Mouse (Mus musculus): Measurements from ENCODE around the gene Tpmt. TPM values are rescaled to one million over a fixed set of nuclear protein-coding genes. Genes with fewer than 3 reads are reported as not detected.

The Tpmt gene
- total RNA-seq, 1 experiment from 2014 or later: 13.8 TPM

DNA sequence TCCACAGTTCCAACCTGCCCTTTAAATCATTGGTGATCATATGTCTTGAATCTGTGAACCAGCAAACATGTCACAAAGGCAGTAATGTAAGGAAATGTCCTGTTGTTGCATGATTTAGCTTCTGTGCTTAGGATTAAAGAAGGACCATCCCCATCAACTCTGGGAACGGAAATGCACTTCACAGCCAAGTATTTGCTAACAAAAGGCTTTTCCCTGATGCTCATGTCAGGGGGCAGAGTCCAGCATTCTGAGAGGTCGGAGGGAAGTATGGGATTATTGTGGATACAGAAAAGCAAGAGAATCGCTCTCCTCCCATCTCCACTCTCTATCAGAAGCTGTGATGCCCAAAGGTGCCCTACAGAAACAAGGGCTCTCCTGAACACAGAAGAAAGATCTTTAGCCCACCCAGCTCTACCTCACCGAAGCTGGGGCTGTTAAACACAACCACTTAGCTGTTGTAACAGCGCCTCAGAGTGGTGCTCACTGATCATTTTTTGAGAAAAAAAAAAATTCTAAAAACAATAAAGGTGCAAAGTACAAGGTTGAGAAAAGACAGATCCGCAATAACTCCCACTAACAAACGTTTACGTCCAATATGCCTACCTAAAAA is 2.4 kb downstream of the Tpmt start:
- no peak for DNase-seq

DNA sequence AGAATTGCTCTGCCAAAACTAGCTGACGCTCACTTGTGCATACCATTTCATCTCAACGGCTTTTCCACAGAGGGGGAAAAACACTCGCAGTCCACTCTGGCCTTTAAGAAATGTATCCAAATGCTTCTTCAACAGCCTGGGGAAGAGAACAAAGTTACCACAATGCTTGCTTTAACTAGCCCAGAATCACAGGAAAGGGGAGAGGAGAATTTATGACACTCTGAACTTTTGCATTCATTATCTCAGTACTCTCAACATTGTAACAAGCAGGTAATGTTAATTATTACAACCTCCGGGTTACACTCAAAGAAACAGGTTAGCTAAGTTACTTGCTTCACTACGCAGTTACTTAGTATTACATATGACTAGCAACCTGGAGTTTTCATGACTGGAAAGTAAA is 4.5 kb downstream of the Tpmt start:
- DNase-seq: no peak

DNA sequence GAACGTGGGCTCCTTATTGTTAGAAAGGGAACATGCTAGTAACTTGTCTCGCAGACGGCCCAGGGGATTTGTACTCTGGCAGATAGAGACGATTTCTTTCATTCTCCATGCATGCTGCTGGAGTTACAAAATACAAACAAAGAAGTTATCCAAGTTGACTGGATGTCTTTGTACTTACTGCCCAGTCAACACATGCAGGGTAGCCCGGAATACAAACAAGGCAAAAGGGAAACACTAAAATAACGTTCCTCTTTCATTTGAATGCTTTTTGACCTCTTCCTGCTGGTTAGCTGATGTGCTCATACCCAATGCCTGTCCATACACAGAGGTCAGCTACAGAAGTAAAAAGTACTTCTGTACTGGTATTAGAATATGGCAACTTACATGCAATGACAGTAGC is 6.6 kb downstream of the Tpmt start:
- DNase-seq: no peak

DNA sequence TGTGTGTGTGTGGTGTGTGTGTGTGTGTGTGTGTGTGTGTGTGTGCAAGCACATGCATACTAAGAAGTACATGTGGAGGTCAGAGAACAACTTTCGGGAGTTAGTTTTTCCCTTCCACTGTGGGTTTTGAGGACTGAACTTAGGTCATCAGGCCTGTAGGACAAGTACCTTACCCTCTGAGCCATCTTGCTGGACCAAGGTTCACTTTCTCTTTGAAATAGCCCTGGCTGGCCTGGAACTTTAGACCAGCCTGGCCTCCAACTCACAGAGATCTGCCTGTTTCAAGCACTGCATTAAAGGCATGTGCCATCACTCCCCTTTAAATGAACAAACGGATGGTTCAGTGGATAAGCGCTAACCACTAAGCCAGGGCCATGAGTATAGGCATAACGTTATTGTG is 10.9 kb downstream of the Tpmt start:
- no peak for DNase-seq

DNA sequence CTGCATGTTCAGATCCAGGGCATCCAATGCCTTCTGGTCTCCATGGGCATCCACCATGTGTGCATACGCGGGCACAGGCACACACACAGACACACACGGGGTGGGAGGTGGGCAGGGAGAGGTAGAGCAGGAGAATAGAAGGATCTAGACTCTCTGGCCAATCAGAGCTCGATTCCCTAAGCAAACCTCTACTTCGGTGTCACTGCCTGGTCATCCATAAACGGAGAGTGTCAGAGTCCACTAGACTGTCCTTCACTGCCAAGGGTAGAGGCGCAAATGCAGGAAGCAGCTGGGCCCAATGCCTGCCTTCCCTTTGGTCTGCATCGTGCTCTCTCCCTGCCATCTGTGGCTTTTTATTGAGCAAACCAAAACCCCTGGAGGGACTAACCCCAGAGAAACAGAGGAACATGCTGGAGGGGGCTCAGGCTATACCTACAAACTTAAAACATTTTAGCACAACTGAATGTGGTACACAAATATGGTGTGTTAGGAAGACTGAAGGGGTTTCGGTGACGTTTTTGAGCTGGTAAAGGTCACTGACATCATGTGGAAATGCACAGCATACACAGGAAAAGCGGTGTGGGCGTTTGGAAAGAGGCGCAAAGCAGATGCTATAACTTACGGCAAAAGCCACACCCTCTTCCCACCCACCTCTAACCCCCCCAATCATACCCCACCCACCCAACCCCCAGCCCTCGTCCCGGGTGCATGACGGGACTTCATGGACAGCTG is 14.0 kb downstream of the Tpmt start:
- no peak for DNase-seq

DNA sequence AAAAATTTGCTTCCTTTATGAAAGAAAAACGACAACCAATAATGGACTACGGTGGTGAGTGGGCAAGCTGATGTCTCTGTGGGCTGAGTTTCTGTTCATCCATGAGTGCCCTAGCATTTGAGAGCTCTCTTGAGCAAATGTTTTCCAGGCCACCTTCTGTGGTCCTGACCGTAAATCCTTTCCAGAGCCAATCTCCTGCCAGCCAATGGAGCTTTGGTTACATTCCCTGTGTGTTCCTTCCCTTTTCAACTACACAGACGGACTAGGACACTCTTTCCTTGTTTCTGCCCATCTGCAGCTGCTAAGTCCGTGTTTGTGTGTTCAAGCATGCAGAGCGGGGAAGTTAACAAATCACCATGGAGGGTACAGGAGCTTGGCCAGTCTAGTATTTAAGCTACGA is 23.7 kb downstream of the Tpmt start:
- DNase-seq: no peak

DNA sequence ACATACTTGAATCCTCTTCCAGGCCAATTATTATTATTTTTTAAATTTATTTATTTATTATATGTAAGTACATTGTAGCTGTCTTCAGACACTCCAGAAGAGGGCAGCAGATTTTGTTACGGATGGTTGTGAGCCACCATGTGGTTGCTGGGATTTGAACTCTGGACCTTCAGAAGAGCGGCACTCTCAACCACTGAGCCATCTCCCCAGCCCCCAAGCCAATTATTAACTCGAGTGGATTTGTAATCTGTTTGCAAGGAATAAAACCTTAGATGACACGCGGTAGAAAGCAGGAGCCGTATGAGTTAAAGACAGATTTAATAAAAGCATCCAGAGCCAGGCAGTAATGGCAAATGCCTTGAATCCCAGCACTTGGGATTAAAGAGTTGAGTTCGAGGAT is 24.8 kb downstream of the Tpmt start:
- DNase-seq: no peak

DNA sequence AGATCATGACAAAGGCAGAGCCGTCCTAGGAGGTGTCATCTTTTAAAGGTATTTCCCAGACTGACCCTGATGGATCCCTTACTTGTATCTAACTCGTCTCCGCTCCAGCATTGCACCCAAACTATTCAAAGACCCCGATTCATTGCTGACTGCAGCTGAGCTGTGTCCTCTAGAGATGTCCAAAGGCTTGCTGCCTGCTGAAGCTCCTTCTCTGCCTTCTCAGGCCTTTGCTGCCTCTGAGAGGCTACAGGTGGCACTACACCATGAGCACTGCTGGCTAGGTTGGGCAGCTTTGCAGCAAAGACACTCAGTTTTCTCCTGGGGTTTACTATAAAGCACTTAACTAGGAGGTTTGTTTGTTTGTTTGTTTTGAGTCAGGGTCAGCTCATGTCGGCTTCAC is 27.3 kb downstream of the Tpmt start:
- peak; percentile 73 for DNase-seq

DNA sequence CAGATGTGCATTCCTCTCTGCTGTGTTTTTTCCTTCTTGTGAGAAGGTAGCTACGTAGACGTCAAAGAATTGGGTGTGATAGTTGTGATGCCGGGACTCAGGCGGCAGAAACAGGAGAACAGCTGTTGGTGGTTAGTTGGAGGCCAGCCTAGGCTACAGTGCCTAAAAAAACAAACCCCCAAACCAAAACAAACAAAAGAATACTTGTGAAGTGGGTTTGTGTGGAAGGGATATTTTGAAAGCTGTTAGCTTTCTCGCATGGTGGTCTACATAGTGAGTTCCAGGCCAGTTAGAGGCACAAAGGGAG is 29.4 kb downstream of the Tpmt start:
- DNase-seq: no peak

DNA sequence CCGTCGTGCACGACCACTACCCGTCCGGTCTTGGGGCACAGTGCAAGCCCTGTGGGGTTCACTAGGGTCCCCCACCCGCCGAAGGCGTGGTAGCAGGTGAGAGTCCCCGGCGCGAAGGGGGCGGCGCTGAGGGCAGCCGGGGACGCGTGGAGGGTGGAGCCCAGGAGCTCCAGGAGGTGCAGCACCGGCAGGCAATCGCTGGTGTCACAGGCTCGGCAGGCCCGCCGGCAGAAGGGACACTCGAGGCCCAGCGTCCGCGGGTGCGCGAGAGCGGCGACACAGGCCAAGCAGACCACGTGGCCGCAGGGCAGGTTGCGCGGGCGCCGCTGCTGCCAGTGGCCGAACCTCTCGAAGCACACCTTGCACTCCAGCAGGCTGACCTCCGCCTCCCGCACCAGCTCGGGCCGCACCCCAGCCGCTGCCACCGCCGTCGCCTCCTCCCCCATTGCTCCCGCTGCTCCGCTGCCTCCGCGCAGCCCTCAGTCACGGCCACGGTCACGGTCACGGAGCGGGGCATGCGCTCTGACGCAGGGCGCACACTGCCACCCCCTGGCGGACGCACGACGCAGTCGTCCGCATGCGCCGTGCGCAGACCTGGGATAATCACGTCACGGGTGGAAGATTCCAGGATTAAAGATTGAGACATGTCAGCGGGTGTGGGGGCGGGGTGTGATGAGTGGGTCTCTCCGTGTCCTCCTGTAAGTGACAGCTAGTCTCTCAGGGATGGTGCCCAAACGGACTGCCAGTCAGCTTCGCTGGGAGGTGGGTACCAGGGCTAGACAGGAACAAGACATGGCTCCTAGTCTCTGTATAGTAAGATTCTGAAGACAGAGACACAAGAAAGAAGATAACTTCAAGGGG is 30.0 kb downstream of the Tpmt start, which contains the start of gene Nhlrc1:
Gene Nhlrc1, minus strand, starts transcription at position 517 of the 861 bp plus-strand sequence.
- peak; percentile 91 for DNase-seq

DNA sequence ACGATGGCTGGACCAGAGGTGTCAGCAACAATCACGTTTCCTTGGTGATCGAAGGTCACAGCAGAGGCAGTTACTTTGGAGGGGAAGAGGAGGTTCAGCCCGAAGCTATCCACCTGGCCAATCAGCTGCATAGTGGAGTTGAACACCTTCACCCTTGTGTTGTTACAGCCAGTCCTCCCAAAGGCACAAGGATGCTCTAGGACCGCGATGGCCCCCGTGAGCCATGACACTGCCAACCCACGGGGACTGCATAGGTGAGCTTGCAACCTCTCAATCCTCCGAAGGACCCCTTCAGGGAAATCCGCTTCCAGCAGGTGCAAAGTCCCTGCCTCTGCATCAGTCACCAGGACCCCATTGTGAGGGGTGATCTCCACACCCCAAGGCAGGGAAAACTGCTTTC is 30.8 kb downstream of the Tpmt start:
- DNase-seq: no peak

DNA sequence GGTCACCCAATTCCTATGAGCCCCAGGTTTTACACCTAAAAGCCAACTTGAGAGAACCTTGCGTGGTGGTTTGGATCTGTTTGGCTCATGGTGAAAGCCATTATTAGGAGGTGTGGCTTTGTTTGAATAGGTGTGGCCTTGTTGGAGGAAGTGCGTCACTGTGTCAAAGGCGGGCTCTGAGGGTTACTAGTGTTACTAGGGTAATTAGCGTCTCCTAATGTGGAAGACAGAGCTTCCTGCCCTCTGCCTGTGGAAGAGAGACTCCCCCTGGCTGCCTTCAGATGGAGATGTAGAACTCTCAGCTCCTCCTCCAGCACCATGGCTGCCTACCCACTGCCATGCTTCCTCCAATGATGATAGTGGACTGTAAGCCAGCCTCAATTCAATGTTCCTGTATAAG is 42.9 kb downstream of the Tpmt start:
- no peak for DNase-seq

DNA sequence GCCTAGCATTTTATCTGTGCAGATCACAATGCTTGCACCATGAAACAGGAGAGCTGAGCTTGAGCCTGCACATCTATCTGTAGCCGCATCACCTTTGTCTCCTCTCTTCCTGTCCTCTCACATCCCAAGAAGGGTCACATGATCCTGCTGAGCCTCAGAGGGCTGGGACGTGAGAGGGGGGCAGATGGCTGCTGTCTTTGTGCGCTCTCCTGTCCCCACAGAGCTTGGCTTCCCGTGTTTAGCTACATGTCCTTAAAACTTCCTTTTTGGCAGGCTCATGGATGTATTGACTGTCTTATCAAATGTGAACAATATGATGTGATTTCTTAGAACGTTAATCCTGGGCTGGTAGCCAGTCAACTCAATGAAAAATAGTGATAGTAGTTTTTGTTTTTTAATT is 45.0 kb downstream of the Tpmt start:
- DNase-seq: no peak

DNA sequence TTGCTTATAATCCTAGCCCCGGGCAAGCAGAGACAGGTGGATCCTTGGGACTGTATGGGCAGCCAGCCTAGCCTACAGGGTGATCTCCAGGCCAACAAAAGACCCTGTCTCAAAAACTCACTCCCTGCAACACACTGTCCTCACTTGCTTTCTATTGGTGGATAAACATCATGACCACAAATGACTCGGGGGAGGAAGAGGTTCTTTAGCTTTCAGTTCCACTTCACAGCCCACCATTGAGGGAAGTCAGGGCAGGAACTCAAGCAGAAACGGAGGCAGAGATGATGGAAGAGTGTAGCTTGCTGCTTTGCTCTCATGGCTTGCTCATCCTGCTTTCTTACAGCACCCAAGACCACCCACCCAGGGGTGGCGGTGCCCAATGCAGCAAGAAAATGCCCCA is 47.2 kb downstream of the Tpmt start:
- no peak for DNase-seq

DNA sequence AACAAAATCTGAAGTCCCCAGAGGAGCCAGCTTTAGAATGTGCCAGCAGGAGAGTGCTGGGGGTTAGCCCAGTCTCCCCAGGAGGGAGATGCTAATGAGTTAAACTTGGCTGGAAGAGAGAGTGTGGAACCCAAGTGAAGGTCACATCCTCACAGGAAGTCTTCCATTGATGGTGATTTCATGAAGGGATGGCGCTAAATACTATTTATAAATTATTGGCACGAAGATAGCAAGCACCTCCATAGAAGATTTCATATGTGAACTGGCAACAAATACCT is 51.3 kb downstream of the Tpmt start:
- DNase-seq: no peak

DNA sequence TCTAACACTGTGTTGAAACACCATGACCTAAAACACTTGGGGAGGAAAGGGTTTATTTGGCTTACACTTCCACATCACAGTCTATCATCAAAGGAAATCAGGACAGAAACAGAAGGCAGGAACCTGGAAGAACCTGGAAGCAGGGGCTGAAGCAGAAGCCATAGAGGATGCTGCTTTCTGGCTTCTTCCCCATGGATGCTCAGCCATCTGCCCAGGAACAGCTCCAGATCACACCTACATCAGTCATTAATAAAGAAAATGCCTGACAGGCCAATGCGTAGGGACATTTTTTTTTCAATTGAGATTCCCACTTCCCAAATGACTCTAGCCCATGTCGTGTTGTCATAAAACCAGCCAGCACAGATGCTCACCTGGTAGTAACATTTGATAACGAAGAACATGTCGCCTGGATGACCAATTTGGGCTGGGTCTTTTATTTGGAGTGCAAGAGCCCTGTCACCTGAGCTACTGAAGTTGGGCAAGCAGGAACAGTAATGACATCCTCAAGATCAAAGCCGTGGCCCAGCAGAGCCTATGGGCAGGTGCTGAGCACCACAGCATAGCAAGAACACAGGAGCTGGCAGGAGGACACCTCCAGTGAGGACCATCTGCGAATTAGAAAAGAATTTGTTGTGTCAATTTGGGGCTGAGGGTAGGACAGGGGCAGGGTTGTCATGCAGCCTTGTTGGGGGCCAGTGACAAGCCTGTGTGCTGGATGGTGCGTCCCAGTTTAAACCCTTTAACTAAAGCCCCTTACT is 51.8 kb downstream of the Tpmt start:
- no peak for DNase-seq

DNA sequence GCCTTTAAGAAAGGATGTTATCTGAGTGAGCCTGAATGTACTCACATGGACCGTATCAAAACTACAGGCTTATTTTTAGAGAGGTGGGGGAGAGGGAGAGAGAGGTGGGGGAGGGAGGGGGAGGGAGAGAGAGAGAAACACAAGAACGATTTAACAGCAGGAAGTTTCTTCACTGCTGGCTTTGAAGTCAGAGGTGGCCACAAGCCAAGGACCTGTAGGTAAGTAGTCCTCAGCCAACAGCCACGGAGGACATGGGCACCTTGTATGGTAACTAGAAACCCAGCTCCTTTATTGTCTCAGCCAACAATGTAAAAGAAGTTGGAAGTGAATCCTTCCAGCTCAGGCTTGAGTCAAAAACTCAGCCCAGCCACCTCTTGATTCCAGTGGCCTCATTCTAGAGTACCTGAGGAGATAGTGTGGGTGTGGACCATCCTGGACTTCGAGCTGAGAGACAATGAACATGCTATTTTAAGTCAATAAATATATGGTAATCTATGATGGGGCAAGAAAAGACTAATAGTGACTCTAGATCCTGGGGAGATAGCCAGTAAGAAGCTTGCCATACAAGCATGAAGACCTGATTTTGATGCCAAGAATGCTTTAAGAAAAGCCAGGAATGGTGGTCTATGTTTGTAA is 54.0 kb downstream of the Tpmt start:
- DNase-seq: no peak

DNA sequence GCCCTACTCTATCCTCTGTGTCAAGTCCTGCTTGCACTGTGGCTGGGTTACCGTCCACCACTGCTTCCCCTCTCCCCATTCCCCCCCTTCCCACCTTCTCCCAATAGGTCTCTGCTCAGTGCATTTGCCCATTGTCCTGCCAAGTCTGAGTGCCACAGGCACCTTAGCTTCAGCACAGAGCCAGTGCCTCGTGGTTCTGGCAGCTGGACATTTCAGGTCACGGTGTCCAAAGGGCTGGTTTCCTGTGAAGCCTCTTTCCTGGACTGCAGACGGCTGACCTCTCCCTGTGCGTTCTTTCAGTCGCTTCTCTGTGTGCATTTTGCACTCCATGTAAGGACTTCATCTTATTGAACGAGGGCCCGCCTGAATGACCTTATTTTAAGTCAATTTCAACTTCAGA is 56.6 kb downstream of the Tpmt start:
- DNase-seq: no peak

DNA sequence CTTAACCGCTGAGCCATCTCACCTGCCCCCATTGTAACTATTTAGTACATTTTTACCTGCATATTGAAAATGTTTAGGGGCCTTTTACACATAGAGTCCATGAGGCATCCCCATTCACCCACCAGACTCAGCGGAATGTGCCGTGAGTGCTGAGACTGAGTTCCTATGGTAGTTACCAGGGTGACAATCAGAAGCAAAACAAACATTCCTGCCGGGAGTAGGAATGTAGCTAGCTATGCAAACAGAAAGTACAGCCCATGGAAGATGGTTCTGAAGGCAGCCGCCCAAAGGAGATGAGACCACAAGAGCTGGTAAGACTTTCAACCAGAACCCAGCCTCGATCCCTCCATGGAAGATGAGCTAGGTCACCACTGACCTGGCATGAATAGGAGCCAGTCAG is 58.3 kb downstream of the Tpmt start:
- DNase-seq: no peak

DNA sequence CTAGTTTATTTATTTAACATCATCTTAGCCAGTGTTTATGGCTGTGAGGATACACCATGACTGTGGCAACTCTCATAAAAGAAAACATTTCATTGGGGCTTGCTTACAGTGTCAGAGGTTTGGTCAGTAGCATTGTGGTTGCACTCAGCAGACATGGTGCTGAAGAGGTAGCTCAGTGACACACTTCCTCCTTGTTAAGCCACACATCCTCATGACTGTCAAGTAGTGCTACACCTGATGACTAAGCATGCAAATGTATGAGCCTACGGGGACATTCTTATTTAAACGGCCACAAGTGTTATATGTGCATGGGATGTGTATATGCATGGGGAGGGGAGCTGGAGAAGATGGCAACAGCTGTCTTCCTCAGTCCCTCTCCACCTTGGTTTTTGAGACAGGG is 60.7 kb downstream of the Tpmt start:
- DNase-seq: no peak

DNA sequence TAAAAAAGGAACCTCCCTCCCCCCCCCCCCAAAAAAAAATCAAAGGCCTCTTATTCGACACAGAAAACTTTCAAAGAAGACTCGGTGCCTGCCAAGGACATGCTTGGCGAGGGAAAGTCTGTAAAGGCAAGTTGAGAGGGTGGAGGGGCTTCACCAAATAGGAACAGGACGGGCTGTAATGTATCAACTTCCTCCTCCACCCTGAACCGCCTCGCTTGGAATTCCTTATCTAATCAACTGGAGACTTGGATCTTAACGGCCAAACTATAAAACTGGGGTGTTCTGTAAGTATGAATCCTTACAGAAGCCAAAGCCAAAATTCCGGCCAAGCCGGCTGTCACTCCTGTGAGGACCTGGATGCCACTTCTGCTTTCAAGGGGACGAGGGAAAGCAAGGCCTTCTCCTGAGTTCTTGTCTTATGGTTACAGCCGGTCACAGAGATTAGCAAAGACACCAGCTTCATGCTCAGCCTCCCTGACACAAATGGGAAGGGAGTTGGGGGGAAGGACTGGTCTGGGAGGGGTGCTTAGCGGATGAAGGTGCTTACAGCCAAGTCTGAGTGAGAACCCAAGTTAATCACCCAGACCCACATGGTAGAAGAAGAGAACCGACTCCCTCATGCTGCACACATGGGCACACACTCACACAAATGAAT is 64.6 kb downstream of the Tpmt start:
- no peak for DNase-seq

DNA sequence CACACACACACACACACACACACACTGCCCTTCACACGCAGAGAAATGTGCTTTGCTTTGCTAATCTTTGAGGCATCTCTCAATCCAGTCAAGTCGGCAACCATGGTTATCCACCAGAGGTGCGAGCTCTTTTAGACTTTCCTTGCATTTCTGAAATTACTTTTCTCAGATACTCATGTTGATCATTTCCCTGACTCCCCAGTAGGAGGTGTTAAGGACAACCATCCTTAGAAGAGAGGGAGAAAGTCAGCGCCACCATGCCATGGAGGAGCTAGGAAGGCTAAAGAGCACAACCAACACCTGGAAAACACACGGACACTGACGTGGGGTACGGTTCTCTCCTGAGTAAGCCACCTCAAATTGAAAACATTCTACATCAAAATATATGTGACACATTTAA is 68.0 kb downstream of the Tpmt start:
- DNase-seq: no peak

Measured in adrenal gland, postnatal 14 days (tissue).